In the genomic region with DNA sequence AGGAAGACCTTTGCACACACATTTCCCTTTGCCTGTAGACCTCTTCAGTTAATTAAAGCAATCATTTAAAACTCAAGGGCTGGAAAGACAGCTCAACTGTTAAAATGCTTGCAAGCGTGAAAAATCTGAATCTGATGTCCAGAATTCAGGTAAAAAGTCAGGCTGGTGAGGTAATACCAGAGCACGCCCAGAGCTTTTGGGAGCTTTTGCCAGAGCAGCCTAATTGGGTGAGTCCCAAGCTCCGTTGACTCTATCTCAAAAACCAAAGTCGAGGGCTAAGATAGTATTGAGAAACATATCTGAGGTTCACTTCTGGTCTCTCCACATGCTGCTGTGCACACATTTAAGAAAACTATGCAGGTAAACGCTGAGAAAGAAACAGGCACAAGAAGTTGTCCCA, we compare ENCODE assay signal across 7 mouse cellular contexts. TPM values are rescaled to one million over a fixed set of nuclear protein-coding genes. Genes with fewer than 3 reads are reported as not detected.
DNase-seq lines count a peak whose midpoint lies in the region; ATAC-seq and TF ChIP-seq lines count a peak whose summit lies in the region.

A gene (plus strand): TSS at position 130 of the 400 bp plus-strand sequence.

- peak within 1 kb of the TSS; percentile 59 for H3K4me3 ChIP-seq in megakaryocyte, embryonic 14.5 days (replicated peaks)
- peak within 1 kb of the TSS; percentile 37 for H3K4me3 ChIP-seq in hindbrain, embryonic 13.5 days
- peak within 1 kb of the TSS; percentile 23; the same call in 1 of the 2 replicates for H3K4me3 ChIP-seq in liver, embryonic 11.5 days (ENCODE audit: low read depth, low read length)
- peak within 1 kb of the TSS; percentile 31 for H3K4me3 ChIP-seq in stomach, postnatal 0 days (ENCODE audit: low read depth, low read length)

- H3K9me3 ChIP-seq in megakaryocyte, embryonic 14.5 days, result peaks cover 9% of the 10 kb centered on the region
- no peaks in the 10 kb centered on the region for H3K9me3 ChIP-seq in hindbrain, embryonic 13.5 days
- H3K9me3 ChIP-seq in liver, embryonic 11.5 days (ENCODE audit: control insufficient read depth, low read length), result no peaks in the 10 kb centered on the region
- H3K9me3 ChIP-seq in stomach, postnatal 0 days (ENCODE audit: control insufficient read depth, low read length), result no peaks in the 10 kb centered on the region

- peaks cover 23% of the 10 kb centered on the region for H3K27me3 ChIP-seq in megakaryocyte, embryonic 14.5 days (replicated peaks)
- H3K27me3 ChIP-seq in hindbrain, embryonic 13.5 days, result no peaks in the 10 kb centered on the region; the same call in 1 of the 2 replicates
- H3K27me3 ChIP-seq in liver, embryonic 11.5 days (replicated peaks; ENCODE audit: control insufficient read depth, insufficient read depth, low read length), result peaks cover 18% of the 10 kb centered on the region
- H3K27me3 ChIP-seq in stomach, postnatal 0 days (ENCODE audit: control insufficient read depth, insufficient read depth, low read length), result no peaks in the 10 kb centered on the region

- TF ChIP-seq CTCF in stomach, postnatal 0 days (IDR thresholded peaks at IDR 0.05; ENCODE audit: low read depth), result no peak

- 74% methylated on average over 5 of the region's 5 CpGs for WGBS in hindbrain, embryonic 13.5 days
- 61% methylated on average over 5 of the region's 5 CpGs for WGBS in liver, embryonic 11.5 days
- 45% methylated on average over 5 of the region's 5 CpGs for WGBS in stomach, postnatal 0 days

- H3K36me3 ChIP-seq in megakaryocyte, embryonic 14.5 days (replicated peaks; ENCODE audit: low read length), result no peaks in the 10 kb centered on the region
- no peaks in the 10 kb centered on the region for H3K36me3 ChIP-seq in hindbrain, embryonic 13.5 days
- no peaks in the 10 kb centered on the region for H3K36me3 ChIP-seq in liver, embryonic 11.5 days (ENCODE audit: control insufficient read depth, insufficient read depth, low read length)
- no peaks in the 10 kb centered on the region for H3K36me3 ChIP-seq in stomach, postnatal 0 days (ENCODE audit: control insufficient read depth, insufficient read depth, low read length)

- no peak for TF ChIP-seq EP300 in stomach, postnatal 0 days (optimal IDR thresholded peaks at IDR 0.05)

- H3K4me2 ChIP-seq in hindbrain, embryonic 13.5 days, result peak within 1 kb of the TSS; percentile 63
- peak within 1 kb of the TSS; percentile 52 for H3K4me2 ChIP-seq in liver, embryonic 11.5 days
- H3K4me2 ChIP-seq in stomach, postnatal 0 days (replicated peaks; ENCODE audit: low read depth), result peak within 1 kb of the TSS; percentile 52

- H3K27ac ChIP-seq in hindbrain, embryonic 13.5 days, result no peak within 1 kb of the TSS
- H3K27ac ChIP-seq in liver, embryonic 11.5 days (ENCODE audit: low read depth, low read length), result no peak within 1 kb of the TSS
- no peak within 1 kb of the TSS for H3K27ac ChIP-seq in stomach, postnatal 0 days (replicated peaks)

- no peak for ATAC-seq in megakaryocyte, adult 5-6 weeks (ENCODE audit: poor library complexity, severe bottlenecking)
- no peak for ATAC-seq in hindbrain, embryonic 13.5 days (ENCODE audit: low FRiP score)
- no peak for ATAC-seq in liver, embryonic 11.5 days (replicated peaks; ENCODE audit: low FRiP score)
- ATAC-seq in stomach, postnatal 0 days (ENCODE audit: low FRiP score, low TSS enrichment), result no peak
- ATAC-seq in erythroid progenitor cell, adult 5-6 weeks (replicated peaks; ENCODE audit: low FRiP score, poor library complexity, severe bottlenecking), result no peak

- DNase-seq in liver, embryonic 11.5 days (ENCODE audit: low spot score), result no peak
- DNase-seq in stomach, postnatal 0 days (ENCODE audit: low spot score), result no peak
- no peak for DNase-seq in yolk sac, embryonic 10.5 days (ENCODE audit: low spot score)

- H3K9ac ChIP-seq in hindbrain, embryonic 13.5 days, result peak within 1 kb of the TSS; percentile 69
- H3K9ac ChIP-seq in liver, embryonic 11.5 days (ENCODE audit: low read depth, low read length), result no peak within 1 kb of the TSS
- H3K9ac ChIP-seq in stomach, postnatal 0 days (ENCODE audit: low read length), result 0 out of 2 replicates have a peak within 1 kb of the TSS, but pooled peaks have one; percentile 31

- peaks cover 6% of the 10 kb centered on the region; the same call in 1 of the 2 replicates for H3K4me1 ChIP-seq in megakaryocyte, embryonic 14.5 days
- peaks cover 7% of the 10 kb centered on the region for H3K4me1 ChIP-seq in hindbrain, embryonic 13.5 days (replicated peaks)
- no peaks in the 10 kb centered on the region for H3K4me1 ChIP-seq in liver, embryonic 11.5 days (replicated peaks; ENCODE audit: control insufficient read depth, insufficient read depth, low read length)
- no peaks in the 10 kb centered on the region for H3K4me1 ChIP-seq in stomach, postnatal 0 days (replicated peaks; ENCODE audit: control insufficient read depth, insufficient read depth)

RNA-seq across cellular contexts. Expression of the gene that starts here (rescaled TPM):
- not detected in 2 replicates for polyA plus RNA-seq in megakaryocyte, embryonic 14.5 days (2012; ENCODE audit: insufficient read depth, low replicate concordance)
- not detected in 2 replicates for total RNA-seq in megakaryocyte, adult 5-6 weeks (2015)
- total RNA-seq in megakaryocyte, adult 5-6 weeks (2017), result 0.69 TPM in 1 of 2 replicates, not detected in the other
- polyA plus RNA-seq in hindbrain, embryonic 13.5 days (2015; fragmentation: Nextera tagmentation; extraction: Ambion mirVana), result 0.79 TPM in 1 of 2 replicates, not detected in the other
- not detected in 2 replicates for polyA plus RNA-seq in liver, embryonic 11.5 days (2014; fragmentation: Nextera tagmentation; extraction: Ambion mirVana)
- 2.7 and 2.8 TPM in 2 replicates for polyA plus RNA-seq in stomach, postnatal 0 days (2015; fragmentation: Nextera tagmentation; extraction: Ambion mirVana)
- total RNA-seq in erythroid progenitor cell, adult 5-6 weeks (2015; ENCODE audit: low replicate concordance), result not detected in 2 replicates
- not detected in 2 replicates for total RNA-seq in erythroid progenitor cell, adult 5-6 weeks (2017; ENCODE audit: low replicate concordance)
